Mouse (Mus musculus): Measurements from ENCODE around the gene Insl5. TPM values are rescaled to one million over a fixed set of nuclear protein-coding genes. Genes with fewer than 3 reads are reported as not detected.

Insl5 gene
- not detected in 2 replicates for polyA plus RNA-seq (2015; fragmentation: Nextera tagmentation; extraction: Ambion mirVana)

GRCm38 (mm10) chr4:103026621-103027020 lies at the start of gene Insl5:
TSS of gene Insl5 (minus strand) at chr4:103026842.
- Histone ChIP-seq H3K9ac (no peak within 1 kb of the TSS), H3K4me2 (replicated peaks) (no peak within 1 kb of the TSS), H3K4me1 (peaks cover 10% of the 10 kb centered on the region; the same call in 1 of the 2 replicates), H3K27ac (no peak within 1 kb of the TSS), H3K9me3 (no peaks in the 10 kb centered on the region), H3K27me3 (no peaks in the 10 kb centered on the region), H3K36me3 (no peaks in the 10 kb centered on the region), H3K4me3 (no peak within 1 kb of the TSS)
- WGBS, result 73% methylated on average over 4 of the region's 4 CpGs
- no peak for ATAC-seq (ENCODE audit: low FRiP score, low read depth)

GRCm38 (mm10) chr4:103070631-103071030 lies 44.0 kb upstream of the Insl5 start:
- 35% methylated on average over 3 of the region's 3 CpGs for whole genome bisulfite sequencing
- no peaks in the 10 kb centered on the region for H3K36me3 ChIP-seq
- no peaks in the 10 kb centered on the region for H3K4me1 ChIP-seq
- no peaks in the 10 kb centered on the region for H3K27me3 ChIP-seq
- no peak overlapping the region for H3K4me3 ChIP-seq
- H3K27ac ChIP-seq, result no peak overlapping the region
- no peak overlapping the region for H3K9ac ChIP-seq
- H3K4me2 ChIP-seq (replicated peaks), result no peak overlapping the region
- no peaks in the 10 kb centered on the region for H3K9me3 ChIP-seq
- ATAC-seq (ENCODE audit: low FRiP score, low read depth), result no peak

GRCm38 (mm10) chr4:103067906-103068655 lies 41.4 kb upstream of the Insl5 start:
- no peaks in the 10 kb centered on the region for H3K36me3 ChIP-seq
- H3K9me3 ChIP-seq, result no peaks in the 10 kb centered on the region
- H3K27me3 ChIP-seq, result no peaks in the 10 kb centered on the region
- H3K9ac ChIP-seq, result no peak overlapping the region
- WGBS, result 71% methylated on average over 6 of the region's 6 CpGs
- no peaks in the 10 kb centered on the region for H3K4me1 ChIP-seq
- no peak overlapping the region for H3K4me2 ChIP-seq (replicated peaks)
- no peak overlapping the region for H3K4me3 ChIP-seq
- H3K27ac ChIP-seq, result no peak overlapping the region
- ATAC-seq (ENCODE audit: low FRiP score, low read depth), result no peak

GRCm38 (mm10) chr4:103064976-103065375 lies 38.3 kb upstream of the Insl5 start:
- Histone ChIP-seq H3K27me3 (no peaks in the 10 kb centered on the region), H3K4me2 (replicated peaks) (no peak overlapping the region), H3K4me1 (no peaks in the 10 kb centered on the region), H3K27ac (no peak overlapping the region), H3K4me3 (no peak overlapping the region), H3K36me3 (no peaks in the 10 kb centered on the region), H3K9me3 (no peaks in the 10 kb centered on the region), H3K9ac (no peak overlapping the region)
- ATAC-seq (ENCODE audit: low FRiP score, low read depth), result no peak
- WGBS, result 75% methylated on average over 5 of the region's 5 CpGs

GRCm38 (mm10) chr4:103064421-103064820 lies 37.8 kb upstream of the Insl5 start:
- H3K36me3 ChIP-seq, result no peaks in the 10 kb centered on the region
- no peak overlapping the region for H3K4me2 ChIP-seq (replicated peaks)
- no peaks in the 10 kb centered on the region for H3K9me3 ChIP-seq
- H3K4me3 ChIP-seq, result no peak overlapping the region
- no peaks in the 10 kb centered on the region for H3K4me1 ChIP-seq
- H3K9ac ChIP-seq, result no peak overlapping the region
- H3K27me3 ChIP-seq, result no peaks in the 10 kb centered on the region
- WGBS, result 71% methylated on average over 2 of the region's 2 CpGs
- no peak for ATAC-seq (ENCODE audit: low FRiP score, low read depth)
- no peak overlapping the region for H3K27ac ChIP-seq

- H3K27me3 ChIP-seq, result no peaks in the 10 kb centered on the region
- no peak overlapping the region for H3K27ac ChIP-seq
- no peak for ATAC-seq (ENCODE audit: low FRiP score, low read depth)
- no peak overlapping the region for H3K4me2 ChIP-seq (replicated peaks)
- H3K36me3 ChIP-seq, result no peaks in the 10 kb centered on the region
- H3K4me1 ChIP-seq, result no peaks in the 10 kb centered on the region
- H3K9ac ChIP-seq, result no peak overlapping the region
- WGBS, result 89% methylated on average over 5 of the region's 5 CpGs
- no peak overlapping the region for H3K4me3 ChIP-seq
- H3K9me3 ChIP-seq, result no peaks in the 10 kb centered on the region
Observed at GRCm38 (mm10) chr4:103056909-103057308, 30.3 kb upstream of the Insl5 start.

- Histone ChIP-seq H3K4me1 (no peaks in the 10 kb centered on the region), H3K27ac (no peak overlapping the region), H3K4me3 (no peak overlapping the region), H3K9ac (no peak overlapping the region), H3K9me3 (no peaks in the 10 kb centered on the region), H3K36me3 (no peaks in the 10 kb centered on the region), H3K4me2 (replicated peaks) (no peak overlapping the region), H3K27me3 (no peaks in the 10 kb centered on the region)
- ATAC-seq (ENCODE audit: low FRiP score, low read depth), result no peak
- WGBS, result 80% methylated on average over 11 of the region's 11 CpGs
Observed at GRCm38 (mm10) chr4:103048046-103048445, 21.4 kb upstream of the Insl5 start.

- WGBS, result 92% methylated on average over 11 of the region's 11 CpGs
- Histone ChIP-seq H3K4me3 (no peak overlapping the region), H3K4me2 (replicated peaks) (no peak overlapping the region), H3K27me3 (no peaks in the 10 kb centered on the region), H3K4me1 (peaks cover 10% of the 10 kb centered on the region), H3K36me3 (no peaks in the 10 kb centered on the region), H3K27ac (no peak overlapping the region), H3K9me3 (no peaks in the 10 kb centered on the region), H3K9ac (no peak overlapping the region)
- ATAC-seq (ENCODE audit: low FRiP score, low read depth), result no peak
Observed at GRCm38 (mm10) chr4:103042997-103043396, 16.4 kb upstream of the Insl5 start.

- H3K9me3 ChIP-seq, result no peaks in the 10 kb centered on the region
- H3K4me3 ChIP-seq, result no peak overlapping the region
- 19% methylated on average over 5 of the region's 5 CpGs for WGBS
- ATAC-seq (ENCODE audit: low FRiP score, low read depth), result no peak
- H3K4me1 ChIP-seq, result peaks cover 14% of the 10 kb centered on the region
- H3K9ac ChIP-seq, result no peak overlapping the region
- no peak overlapping the region for H3K4me2 ChIP-seq (replicated peaks)
- H3K36me3 ChIP-seq, result no peaks in the 10 kb centered on the region
- H3K27me3 ChIP-seq, result no peaks in the 10 kb centered on the region
- no peak overlapping the region for H3K27ac ChIP-seq
Observed at GRCm38 (mm10) chr4:103039838-103040191, 13.2 kb upstream of the Insl5 start.

GRCm38 (mm10) chr4:103039103-103039837 lies 12.6 kb upstream of the Insl5 start:
- H3K4me1 ChIP-seq, result peaks cover 14% of the 10 kb centered on the region
- H3K9me3 ChIP-seq, result no peaks in the 10 kb centered on the region
- H3K27me3 ChIP-seq, result no peaks in the 10 kb centered on the region
- ATAC-seq (ENCODE audit: low FRiP score, low read depth), result no peak
- H3K4me2 ChIP-seq (replicated peaks), result no peak overlapping the region
- no peaks in the 10 kb centered on the region for H3K36me3 ChIP-seq
- H3K9ac ChIP-seq, result no peak overlapping the region
- no peak overlapping the region for H3K4me3 ChIP-seq
- H3K27ac ChIP-seq, result no peak overlapping the region
- WGBS, result 50% methylated on average over 14 of the region's 14 CpGs

- no peak overlapping the region for H3K9ac ChIP-seq
- H3K27ac ChIP-seq, result 0 out of 2 replicates have a peak overlapping the region, but pooled peaks have one; percentile 22
- no peak for ATAC-seq (ENCODE audit: low FRiP score, low read depth)
- H3K36me3 ChIP-seq, result no peaks in the 10 kb centered on the region
- no peak overlapping the region for H3K4me2 ChIP-seq (replicated peaks)
- no peaks in the 10 kb centered on the region for H3K27me3 ChIP-seq
- 61% methylated on average over 13 of the region's 13 CpGs for WGBS
- no peaks in the 10 kb centered on the region for H3K9me3 ChIP-seq
- H3K4me1 ChIP-seq, result peaks cover 10% of the 10 kb centered on the region; the same call in 1 of the 2 replicates
- H3K4me3 ChIP-seq, result no peak overlapping the region
Observed at GRCm38 (mm10) chr4:103028177-103029088, 1.8 kb upstream of the Insl5 start.

- no peaks in the 10 kb centered on the region for H3K27me3 ChIP-seq
- no peak overlapping the region for H3K4me3 ChIP-seq
- no peak for ATAC-seq (ENCODE audit: low FRiP score, low read depth)
- no peak overlapping the region for H3K4me2 ChIP-seq (replicated peaks)
- no peak overlapping the region for H3K9ac ChIP-seq
- H3K36me3 ChIP-seq, result no peaks in the 10 kb centered on the region
- no peaks in the 10 kb centered on the region for H3K9me3 ChIP-seq
- H3K4me1 ChIP-seq, result peaks cover 10% of the 10 kb centered on the region; the same call in 1 of the 2 replicates
- 54% methylated on average over 7 of the region's 7 CpGs for WGBS
- 0 out of 2 replicates have a peak overlapping the region, but pooled peaks have one; percentile 22 for H3K27ac ChIP-seq
Observed at GRCm38 (mm10) chr4:103027745-103028144, 1.1 kb upstream of the Insl5 start.

Data from limb, embryonic 13.5 days (tissue).